Comparison of ENCODE assay signal across 28 mouse cellular contexts in genomic region chr7:139184396-139184795, GRCm38 (mm10). TPM values are rescaled to one million over a fixed set of nuclear protein-coding genes. Genes with fewer than 3 reads are reported as not detected.
DNase-seq lines count a peak whose midpoint lies in the region; ATAC-seq and TF ChIP-seq lines count a peak whose summit lies in the region.
"Had no signal": no experiment of that assay in that cellular context is flagged by ENCODE, and none has a peak within 500 bp of the region (broad histone marks: within the 10 kb centered on the region; RNA-seq: fewer than 3 reads in every experiment).

No protein-coding gene starts in this region.

- H3K4me2 ChIP-seq in hindbrain, postnatal 0 days (ENCODE audit: low read depth, low read length): no peak overlapping the region
- H3K4me2 ChIP-seq: embryonic facial prominence, embryonic 12.5 days; embryonic facial prominence, embryonic 15.5 days; heart, embryonic 13.5 days; hindbrain, embryonic 14.5 days had no signal

- peaks cover 11% of the 10 kb centered on the region for H3K4me1 ChIP-seq in cortical plate, adult 2 months (ENCODE audit: control insufficient read depth, insufficient read depth, low read length)
- H3K4me1 ChIP-seq in hindbrain, postnatal 0 days (ENCODE audit: insufficient read depth, low read length): 0 out of 2 replicates have a peak, but pooled peaks cover 5% of the 10 kb centered on the region

- no peaks in the 10 kb centered on the region for H3K9me3 ChIP-seq in hindbrain, postnatal 0 days (ENCODE audit: low read length)
- H3K9me3 ChIP-seq: embryonic facial prominence, embryonic 12.5 days; embryonic facial prominence, embryonic 15.5 days had no signal

- no peaks in the 10 kb centered on the region for H3K36me3 ChIP-seq in hindbrain, postnatal 0 days (ENCODE audit: insufficient read depth, low read length)
- H3K36me3 ChIP-seq: embryonic facial prominence, embryonic 12.5 days; embryonic facial prominence, embryonic 15.5 days; G1E; heart, embryonic 13.5 days had no signal

- no peak overlapping the region for H3K9ac ChIP-seq in hindbrain, postnatal 0 days (replicated peaks; ENCODE audit: low read length)
- H3K9ac ChIP-seq: embryonic facial prominence, embryonic 12.5 days; embryonic facial prominence, embryonic 15.5 days; forebrain, postnatal 0 days; heart, embryonic 13.5 days; hindbrain, embryonic 14.5 days had no signal

- 77% methylated on average over 4 of the region's 4 CpGs for WGBS in hindbrain, postnatal 0 days

- no peak for TF ChIP-seq CTCF in layer of hippocampus, adult 2 months (conservative IDR thresholded peaks at IDR 0.05)
- no peak for TF ChIP-seq CTCF in cortical plate, adult 2 months (IDR thresholded peaks at IDR 0.05; ENCODE audit: extremely low read depth, insufficient read depth, low read length)
- no peak for TF ChIP-seq CTCF in hindbrain, postnatal 0 days (IDR thresholded peaks at IDR 0.05; ENCODE audit: low read depth)

- DNase-seq in frontal cortex, postnatal 25 days (ENCODE audit: low spot score in 2 of 2): no peak
- no peak for DNase-seq in layer of hippocampus, adult 2 months (ENCODE audit: low spot score in 2 of 2)
- DNase-seq in layer of hippocampus, adult 8-10 months (ENCODE audit: low spot score in 2 of 2): no peak
- DNase-seq in right cerebral cortex, postnatal 10 days (ENCODE audit: low spot score in 2 of 2): peak; percentile 18 to 25
- DNase-seq in right cerebral cortex, postnatal 14 days: no peak
- no peak for DNase-seq in hindbrain, postnatal 0 days (ENCODE audit: low spot score)
- DNase-seq: adrenal gland, postnatal 10 days; adrenal gland, postnatal 36 days; B cell, adult 2 months; cerebellum, adult 11 months; cerebellum, adult 9-11 months; forebrain, postnatal 0 days; gastrocnemius, adult 2 months; gastrocnemius, postnatal 14 days; heart, adult 18-20 months; heart, postnatal 14 days; heart, postnatal 4 days had no signal

- TF ChIP-seq POLR2A in cortical plate, adult 2 months (IDR thresholded peaks at IDR 0.05; ENCODE audit: extremely low read depth, insufficient read depth, low read length): no peak

- H3K4me3 ChIP-seq in layer of hippocampus, adult 2 months: peak overlapping the region; percentile 64; the same call in 1 of the 2 replicates
- H3K4me3 ChIP-seq in cortical plate, adult 2 months (ENCODE audit: insufficient read depth, low read length): peak overlapping the region; percentile 74; the same call in 1 of the 2 replicates
- H3K4me3 ChIP-seq in hindbrain, postnatal 0 days (ENCODE audit: low read length): no peak overlapping the region
- H3K4me3 ChIP-seq: embryonic facial prominence, embryonic 12.5 days; embryonic facial prominence, embryonic 15.5 days; gastrocnemius, adult 2 months; heart, embryonic 13.5 days had no signal

- 0 out of 2 replicates have a peak, but pooled peaks have one; percentile 11 for ATAC-seq in frontal cortex, adult (ENCODE audit: low TSS enrichment)
- ATAC-seq in hindbrain, postnatal 0 days: no peak
- ATAC-seq: forebrain, embryonic 14.5 days; forebrain, postnatal 0 days; intestine, embryonic 16.5 days; Patski had no signal

- H3K27me3 ChIP-seq in hindbrain, postnatal 0 days (ENCODE audit: insufficient read depth, low read length): no peaks in the 10 kb centered on the region

- peak overlapping the region; percentile 86 for H3K27ac ChIP-seq in layer of hippocampus, adult 2 months
- peak overlapping the region; percentile 80 for H3K27ac ChIP-seq in cortical plate, adult 2 months (ENCODE audit: insufficient read depth, low read length)
- H3K27ac ChIP-seq in hindbrain, postnatal 0 days: no peak overlapping the region
- H3K27ac ChIP-seq: embryonic facial prominence, embryonic 12.5 days; embryonic facial prominence, embryonic 15.5 days; gastrocnemius, adult 2 months; heart, embryonic 13.5 days; hindbrain, embryonic 14.5 days had no signal

RNA-seq across cellular contexts. Expression of gene Lrrc27, which starts 28.4 kb away (rescaled TPM):
- total RNA-seq in layer of hippocampus, adult 2 months (2021): 1 to 10 TPM; 6.8 to 6.9 TPM
- 1 to 10 TPM; 4.6 to 7.3 (median 6.5) TPM for total RNA-seq in layer of hippocampus, adult 8-10 months (2022)
- 11.0 and 12.9 TPM in 2 replicates for polyA plus RNA-seq in cortical plate, adult 2 months (2012; rRNA removed)
- 1.6 and 2.8 TPM in 2 replicates for total RNA-seq in hindbrain, postnatal 0 days (2014; rRNA removed)
- 4.0 and 5.1 TPM in 2 replicates for polyA plus RNA-seq in hindbrain, postnatal 0 days (2015; fragmentation: Nextera tagmentation; extraction: Ambion mirVana)
- polyA plus RNA-seq: G1E had no signal

RNA-seq across cellular contexts. Expression of gene Stk32c, which starts 28.7 kb away (rescaled TPM):
- 100 to 1,000 TPM; 102 to 105 TPM for total RNA-seq in layer of hippocampus, adult 2 months (2021)
- total RNA-seq in layer of hippocampus, adult 8-10 months (2022): 10 to 100 TPM; 81.3 to 94.0 (median 88.8) TPM
- 140 and 154 TPM in 2 replicates for polyA plus RNA-seq in cortical plate, adult 2 months (2012; rRNA removed)
- 20.4 and 24.7 TPM in 2 replicates for total RNA-seq in hindbrain, postnatal 0 days (2014; rRNA removed)
- polyA plus RNA-seq in hindbrain, postnatal 0 days (2015; fragmentation: Nextera tagmentation; extraction: Ambion mirVana): 1.9 and 2.0 TPM in 2 replicates
- total RNA-seq: CH12.LX, G1E had no signal
- polyA plus RNA-seq: G1E had no signal

Comparison
In these comparisons a context has a peak if more than half of its experiments do, and no peak if none do; other contexts are left out.
1. DNase-seq: peak in right cerebral cortex, postnatal 10 days (2 of 2); none in frontal cortex, postnatal 25 days (0 of 2), layer of hippocampus, adult 2 months (0 of 2), layer of hippocampus, adult 8-10 months (0 of 2), right cerebral cortex, postnatal 14 days (single experiment) and hindbrain, postnatal 0 days (single experiment).